Mouse (Mus musculus): ENCODE data around the gene Rps26.

The Rps26 gene

GRCm38 (mm10) chr10:128602470-128603128, 23.9 kb downstream of the Rps26 start:
- no peak for DNase-seq

- DNase-seq = no peak
These were observed 25.0 kb downstream of the Rps26 start for GRCm38 (mm10) chr10:128601499-128601898.

GRCm38 (mm10) chr10:128598476-128598875, 28.1 kb downstream of the Rps26 start:
- no peak for DNase-seq

- DNase-seq = no peak
These were observed 33.8 kb downstream of the Rps26 start for GRCm38 (mm10) chr10:128592797-128593196.

GRCm38 (mm10) chr10:128591436-128591835, 35.1 kb downstream of the Rps26 start:
- no peak for DNase-seq

- DNase-seq = peak; percentile 57
These were observed 36.3 kb downstream of the Rps26 start for GRCm38 (mm10) chr10:128590193-128590690.

- no peak for DNase-seq
These were observed 36.9 kb downstream of the Rps26 start, which contains the start of gene Erbb3 for GRCm38 (mm10) chr10:128589464-128590192. Gene Erbb3 (minus strand): TSS chr10:128589652.

GRCm38 (mm10) chr10:128588775-128589463, 37.6 kb downstream of the Rps26 start:
- DNase-seq = no peak

GRCm38 (mm10) chr10:128588136-128588535, 38.4 kb downstream of the Rps26 start:
- no peak for DNase-seq

- DNase-seq = no peak
These were observed 38.9 kb downstream of the Rps26 start for GRCm38 (mm10) chr10:128587697-128588096.

GRCm38 (mm10) chr10:128587120-128587519, 39.4 kb downstream of the Rps26 start:
- no peak for DNase-seq

GRCm38 (mm10) chr10:128586546-128586945, 40.0 kb downstream of the Rps26 start:
- DNase-seq = no peak

- no peak for DNase-seq
These were observed 42.2 kb downstream of the Rps26 start for GRCm38 (mm10) chr10:128584386-128584785.

- DNase-seq = peak; percentile 69
These were observed 42.9 kb downstream of the Rps26 start for GRCm38 (mm10) chr10:128583644-128584043.

- DNase-seq = no peak
These were observed 46.8 kb downstream of the Rps26 start for GRCm38 (mm10) chr10:128579731-128580130.

GRCm38 (mm10) chr10:128579298-128579697, 47.2 kb downstream of the Rps26 start:
- no peak for DNase-seq

GRCm38 (mm10) chr10:128578330-128578729, 48.2 kb downstream of the Rps26 start:
- no peak for DNase-seq

- no peak for DNase-seq
These were observed 51.5 kb downstream of the Rps26 start for GRCm38 (mm10) chr10:128575063-128575462.

All from cerebellum, adult 9-11 months (tissue).